Mouse (Mus musculus): ENCODE results near the gene Clmn.

DNA sequence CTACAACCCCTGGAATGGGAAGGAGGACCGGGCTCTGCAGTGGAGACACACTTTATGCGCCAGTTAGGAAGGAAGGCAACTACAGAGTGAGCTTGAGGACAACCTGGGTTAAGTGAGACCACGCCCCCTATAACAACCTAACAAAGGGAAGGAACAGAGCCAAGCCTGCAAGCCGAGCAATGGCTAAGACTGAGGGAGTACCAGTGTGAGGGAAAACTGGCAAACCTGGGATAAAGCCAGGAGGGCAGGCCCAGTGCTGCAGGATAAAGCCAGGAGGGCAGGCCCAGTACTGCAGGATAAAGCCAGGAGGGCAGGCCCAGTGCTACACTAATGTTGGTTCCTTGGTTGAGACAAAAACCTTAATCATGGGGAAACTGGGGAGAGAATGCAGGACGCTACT, 145.9 kb downstream of the Clmn start:
- TF ChIP-seq CTCF (IDR thresholded peaks at IDR 0.05; ENCODE audit: low read depth) (no peak), EP300 (IDR thresholded peaks at IDR 0.05; ENCODE audit: low read depth) (no peak)

Data from heart, postnatal 0 days (tissue).